Mouse (Mus musculus) mature B cell (primary cell): ENCODE measurements around the gene Bcl2l15.

Experiments
- in situ Hi-C: fragments of 300-500 bp; cut with MboI; formaldehyde crosslinking; loops from 2 replicates; pipeline ENCODE4 v1.14.3; 2019

The Bcl2l15 gene

GRCm38 (mm10) chr3:103868008-103868407 is 35.6 kb downstream of the Bcl2l15 start:
- in situ Hi-C loops: no loop called here

- in situ Hi-C loops: no loop called here
Measured at GRCm38 (mm10) chr3:103872663-103873098, 40.3 kb downstream of the Bcl2l15 start.

- in situ Hi-C loops: no loop called here
Measured at GRCm38 (mm10) chr3:103874329-103874728, 41.9 kb downstream of the Bcl2l15 start.

DNA sequence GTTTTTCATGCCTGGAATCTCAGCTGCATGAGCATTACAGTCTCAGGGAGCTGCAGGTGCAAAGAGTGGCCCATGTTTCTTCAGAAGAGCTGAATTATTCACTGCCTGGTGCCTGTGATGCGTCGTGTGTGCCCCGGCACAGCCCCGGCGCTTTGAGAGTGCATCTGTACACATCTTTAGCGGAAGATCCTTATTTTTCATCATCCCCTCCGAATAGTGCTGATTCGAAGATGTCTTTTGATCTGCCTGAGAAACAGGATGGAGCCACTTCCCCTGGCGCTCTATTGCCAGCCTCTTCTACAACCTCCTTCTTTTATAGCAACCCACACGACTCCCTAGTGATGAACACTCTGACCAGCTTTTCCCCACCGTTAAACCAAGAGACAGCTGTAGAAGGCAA is 53.5 kb downstream of the Bcl2l15 start:
- in situ Hi-C loops: no loop called here

DNA sequence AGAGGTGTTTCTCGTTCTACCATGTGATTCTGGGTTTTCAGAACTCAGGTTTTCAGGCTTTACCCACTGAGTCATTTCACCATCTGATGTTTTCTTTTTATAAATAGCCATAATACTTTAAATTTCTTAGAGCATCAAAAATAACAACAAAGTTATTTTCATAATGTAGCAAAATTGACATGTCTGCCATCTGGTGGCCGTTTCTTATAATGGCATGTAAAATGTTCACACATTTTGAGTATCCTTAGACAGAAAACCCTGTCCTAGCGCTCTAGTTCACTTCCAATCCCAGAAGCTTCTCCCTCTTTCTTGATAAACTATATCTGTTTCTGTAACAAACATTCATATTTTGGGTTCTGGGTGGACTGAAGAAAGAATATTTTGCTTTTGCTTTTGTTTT is 55.2 kb downstream of the Bcl2l15 start:
- in situ Hi-C loops: no loop called here

DNA sequence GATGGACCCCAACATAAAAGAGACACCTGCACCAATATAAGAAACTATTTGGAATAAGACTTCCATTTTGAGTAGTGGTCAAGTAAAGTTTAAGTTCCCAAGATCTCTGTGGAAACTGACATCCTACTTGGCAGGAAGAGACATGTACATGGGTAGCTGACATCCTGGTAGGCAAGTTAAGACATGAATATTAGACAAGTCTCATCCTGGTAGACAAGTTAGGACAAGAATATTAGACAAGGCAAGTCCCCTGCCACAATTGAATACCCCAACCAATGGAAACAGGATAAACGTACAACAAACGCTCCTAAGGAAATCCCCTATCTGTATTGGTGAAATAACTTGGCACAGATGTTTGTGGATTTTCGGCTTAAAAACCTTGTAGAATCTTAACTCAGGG is 61.0 kb downstream of the Bcl2l15 start:
- in situ Hi-C loops: no loop called here
